Mouse (Mus musculus): ENCODE data around the gene Tchhl1. TPM values are rescaled to one million over a fixed set of nuclear protein-coding genes. Genes with fewer than 3 reads are reported as not detected.

Tchhl1 gene
- 0.06 and 0.33 TPM in 2 replicates for polyA plus RNA-seq (2015; fragmentation: Nextera tagmentation; extraction: Ambion mirVana)

GRCm38 (mm10) chr3:93468561-93468960 is at the start of gene Tchhl1:
Gene Tchhl1 (plus strand): TSS chr3:93468754.

GRCm38 (mm10) chr3:93442030-93442429 is 26.5 kb upstream of the Tchhl1 start, which contains the start of gene Tchh:
Gene Tchh (plus strand): TSS chr3:93442330.

GRCm38 (mm10) chr3:93520330-93521193 is 52.0 kb downstream of the Tchhl1 start, which contains the start of gene S100a11:
Gene S100a11 (plus strand): TSS chr3:93520488.

Small RNA genes lying within 50 kb of the gene (microRNA-seq; reads per million reads assigned to microRNA genes)
- gene Gm22752 (ENCODE audit: borderline replicate concordance, insufficient number of aligned reads): not detected

Other genes starting within 250 kb of the Tchhl1 start
- gene Flg, start 195.2 kb upstream of the Tchhl1 start, polyA plus RNA-seq (2015; fragmentation: Nextera tagmentation; extraction: Ambion mirVana): 0.14 and 1.4 TPM in 2 replicates
- 0.03 and 0.28 TPM in 2 replicates for gene Hrnr, start 149.0 kb upstream of the Tchhl1 start, polyA plus RNA-seq (2015; fragmentation: Nextera tagmentation; extraction: Ambion mirVana)
- 0.49 TPM in 1 of 2 replicates, not detected in the other for gene Rptn, start 75.1 kb upstream of the Tchhl1 start, polyA plus RNA-seq (2015; fragmentation: Nextera tagmentation; extraction: Ambion mirVana)
- gene Tchh, start 26.4 kb upstream of the Tchhl1 start, polyA plus RNA-seq (2015; fragmentation: Nextera tagmentation; extraction: Ambion mirVana): 0.63 and 1.0 TPM in 2 replicates
- 1,111 and 1,314 TPM in 2 replicates for gene S100a11, start 51.7 kb downstream of the Tchhl1 start, polyA plus RNA-seq (2015; fragmentation: Nextera tagmentation; extraction: Ambion mirVana)
- 585 and 1,081 TPM in 2 replicates for gene S100a10, start 86.3 kb downstream of the Tchhl1 start, polyA plus RNA-seq (2015; fragmentation: Nextera tagmentation; extraction: Ambion mirVana)
- not detected in 2 replicates for gene Tdpoz2, start 183.9 kb downstream of the Tchhl1 start, polyA plus RNA-seq (2015; fragmentation: Nextera tagmentation; extraction: Ambion mirVana)
- gene Tdpoz1, start 207.6 kb downstream of the Tchhl1 start, polyA plus RNA-seq (2015; fragmentation: Nextera tagmentation; extraction: Ambion mirVana): not detected in 2 replicates
- gene Gm37596, start 224.3 kb downstream of the Tchhl1 start, polyA plus RNA-seq (2015; fragmentation: Nextera tagmentation; extraction: Ambion mirVana): not detected in 2 replicates

All from adrenal gland, postnatal 0 days (tissue).